Mouse (Mus musculus): ENCODE data around the gene Gm4707.

DNA sequence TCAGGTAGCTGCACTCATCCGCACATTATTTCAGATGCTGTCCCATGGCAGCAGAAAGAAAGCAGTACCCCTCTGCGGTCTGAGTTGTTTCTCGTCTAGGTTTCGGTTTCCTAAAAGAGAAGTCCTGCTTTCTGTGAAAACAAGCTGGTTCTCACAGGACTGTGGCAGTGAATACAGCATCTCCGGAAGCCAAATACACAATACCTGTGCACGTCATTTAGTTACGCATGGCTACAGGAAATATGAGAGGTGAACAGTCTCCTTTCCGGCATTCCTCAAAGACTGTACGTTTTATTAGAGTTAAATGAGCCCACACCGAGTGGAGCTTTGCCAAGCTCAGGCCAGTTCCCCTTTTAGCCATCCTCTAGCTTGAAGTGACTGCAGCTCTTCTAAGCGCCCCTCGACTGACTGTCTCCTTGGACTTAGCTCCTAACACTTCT is 26.1 kb upstream of the Gm4707 start:
- no peak for TF ChIP-seq POLR2A (IDR thresholded peaks at IDR 0.05; ENCODE audit: extremely low read depth, insufficient read depth, low read length)
- TF ChIP-seq CTCF (IDR thresholded peaks at IDR 0.05; ENCODE audit: low read depth, low read length), result no peak
